Mouse (Mus musculus) lung, adult 2 months (tissue): ENCODE data around the gene Hepacam2. TPM values are rescaled to one million over a fixed set of nuclear protein-coding genes. Genes with fewer than 3 reads are reported as not detected.

Experiments used
- DNase-seq: peaks from one replicate; pipeline ENCODE4 v3.0.0; 2022
- H3K4me1 ChIP-seq: fragments of 200-500 bp; 2 replicates; pipeline ENCODE4 v1.6.1; 2011; ENCODE audit warnings: low read length; ENCODE audit not compliant: control insufficient read depth, insufficient read depth
- H3K4me3 ChIP-seq: fragments of 200-500 bp; replicated peaks from 2 replicates; pipeline ENCODE3; 2011; ENCODE audit warnings: low read depth, mild to moderate bottlenecking, control low read depth, low read length; ENCODE audit errors: extremely low read depth
- CTCF ChIP-seq: fragments of 200-500 bp; IDR thresholded peaks from 2 replicates; pipeline ENCODE4 v1.5.1; 2011; ENCODE audit warnings: mild to moderate bottlenecking, low read length, control low read depth; ENCODE audit not compliant: insufficient read depth
- POLR2A ChIP-seq: fragments of 200-500 bp; IDR thresholded peaks from 2 replicates; pipeline ENCODE4 v1.6.1; 2011; ENCODE audit warnings: low read depth, mild to moderate bottlenecking, control low read depth, low read length, borderline replicate concordance; ENCODE audit errors: extremely low read depth
- WGBS: fragments of 180-500 bp; shearing (Covaris S2); methylation state at CpG from one replicate; pipeline ENCODE4 v1.1.7; 2018; 5-methylcytosine and 5-hydroxymethylcytosine counted together
- polyA plus RNA-seq: library from polyadenylated mRNA; depleted of rRNA; stranded (reverse); fragments of >200 nt; gene quantifications from 2 replicates; pipeline ENCODE4 v1.2.3, GENCODE M21; 2012

The Hepacam2 gene
- polyA plus RNA-seq, 1 experiment, result 5.8 TPM

GRCm38 (mm10) chr6:3507078-3507477 is 9.0 kb upstream of the Hepacam2 start:
- TF ChIP-seq CTCF (no peak), POLR2A (no peak)
- Histone ChIP-seq H3K4me1 (no peaks in the 10 kb centered on the region), H3K4me3 (no peak overlapping the region)
- WGBS, result 54% methylated on average over 4 of the region's 4 CpGs
- no peak for DNase-seq

GRCm38 (mm10) chr6:3505289-3505688 is 7.2 kb upstream of the Hepacam2 start:
- no peak for DNase-seq
- H3K4me3 ChIP-seq, result no peak overlapping the region
- TF ChIP-seq POLR2A, result no peak
- no peak for TF ChIP-seq CTCF
- H3K4me1 ChIP-seq, result no peaks in the 10 kb centered on the region
- 87% methylated on average over 5 of the region's 5 CpGs for WGBS

GRCm38 (mm10) chr6:3500286-3500685 is 2.2 kb upstream of the Hepacam2 start:
- Histone ChIP-seq H3K4me1 (no peaks in the 10 kb centered on the region), H3K4me3 (no peak overlapping the region)
- whole genome bisulfite sequencing, result 77% methylated on average over 3 of the region's 3 CpGs
- DNase-seq, result no peak
- no peak for TF ChIP-seq CTCF
- TF ChIP-seq POLR2A, result no peak

DNA sequence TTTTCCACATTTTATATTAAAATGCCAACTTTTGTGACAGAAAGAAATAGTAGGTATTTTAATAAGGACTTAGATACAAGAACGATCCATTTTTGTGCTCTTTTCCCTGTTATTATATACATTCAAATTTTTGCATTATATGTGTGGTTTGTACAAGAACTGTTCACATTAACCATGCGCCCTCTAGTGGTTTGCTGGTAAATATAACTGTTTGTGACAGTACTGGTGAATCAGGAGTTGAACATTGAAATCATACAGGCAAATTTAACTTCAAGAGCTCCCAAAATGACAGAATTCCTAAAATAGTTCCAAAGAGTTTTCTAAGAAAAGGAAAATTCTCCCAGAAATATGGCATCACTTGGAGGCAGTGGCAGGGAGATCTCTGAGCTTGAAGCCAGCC is 1.9 kb downstream of the Hepacam2 start:
- TF ChIP-seq POLR2A (no peak), CTCF (no peak)
- Histone ChIP-seq H3K4me1 (no peaks in the 10 kb centered on the region), H3K4me3 (no peak overlapping the region)
- DNase-seq, result no peak
- WGBS, result 2% methylated on average over 2 of the region's 2 CpGs

DNA sequence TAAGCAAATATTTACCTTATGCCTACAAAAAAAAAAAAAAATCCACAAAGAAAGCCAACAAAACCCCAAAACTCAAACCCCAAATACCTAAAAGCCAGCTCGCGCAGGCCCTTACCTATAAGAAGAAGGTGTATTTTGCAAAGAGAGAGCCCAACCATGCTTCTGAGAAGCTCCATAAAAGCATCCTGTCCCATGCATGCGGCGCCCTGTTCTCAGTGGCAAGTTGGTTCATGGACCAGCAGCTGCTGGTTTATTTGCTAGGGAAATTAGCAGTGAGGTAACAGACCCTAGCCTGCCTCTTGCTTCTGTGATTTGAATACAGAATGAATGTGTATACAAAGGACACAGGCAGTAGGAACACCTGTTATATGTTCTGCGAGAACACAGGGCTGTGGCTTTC is 3.8 kb downstream of the Hepacam2 start:
- WGBS, result 64% methylated on average over 5 of the region's 5 CpGs
- no peak overlapping the region for H3K4me3 ChIP-seq
- TF ChIP-seq CTCF (no peak), POLR2A (no peak)
- DNase-seq, result no peak
- no peaks in the 10 kb centered on the region for H3K4me1 ChIP-seq

DNA sequence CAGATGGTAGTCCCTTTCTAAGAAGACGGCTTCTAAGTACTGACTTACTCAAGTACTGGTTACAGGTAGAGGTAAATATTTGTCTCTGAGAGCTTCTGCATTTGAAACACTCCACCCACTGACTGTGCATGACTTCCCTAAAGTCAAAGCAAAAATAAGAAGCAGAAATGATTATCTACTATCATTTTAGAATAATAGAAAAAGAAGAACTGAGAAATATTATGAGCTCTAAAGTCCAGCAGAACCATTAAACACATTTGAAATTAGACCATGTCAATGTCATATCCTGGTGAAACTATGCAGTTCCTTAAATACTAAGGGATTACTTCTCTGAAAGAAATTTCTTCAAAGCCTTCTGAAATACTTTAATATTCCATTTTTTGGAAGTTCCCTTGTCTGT is 10.7 kb downstream of the Hepacam2 start:
- DNase-seq, result no peak
- H3K4me3 ChIP-seq, result no peak overlapping the region
- WGBS, result 60% methylated on average over 1 of the region's 1 CpGs
- H3K4me1 ChIP-seq, result no peaks in the 10 kb centered on the region; the same call in 1 of the 2 replicates
- TF ChIP-seq POLR2A (no peak), CTCF (no peak)

- H3K4me3 ChIP-seq, result no peak overlapping the region
- no peaks in the 10 kb centered on the region; the same call in 1 of the 2 replicates for H3K4me1 ChIP-seq
- WGBS, result 65% methylated on average over 3 of the region's 3 CpGs
- DNase-seq, result no peak
- TF ChIP-seq CTCF, result no peak
- TF ChIP-seq POLR2A, result no peak
These were observed 13.0 kb downstream of the Hepacam2 start for GRCm38 (mm10) chr6:3485133-3485532.

- no peak for DNase-seq
- TF ChIP-seq CTCF (no peak), POLR2A (no peak)
- no peak overlapping the region for H3K4me3 ChIP-seq
- H3K4me1 ChIP-seq, result no peaks in the 10 kb centered on the region
- WGBS, result 43% methylated on average over 3 of the region's 3 CpGs
These were observed 16.4 kb downstream of the Hepacam2 start for GRCm38 (mm10) chr6:3481705-3482104.

DNA sequence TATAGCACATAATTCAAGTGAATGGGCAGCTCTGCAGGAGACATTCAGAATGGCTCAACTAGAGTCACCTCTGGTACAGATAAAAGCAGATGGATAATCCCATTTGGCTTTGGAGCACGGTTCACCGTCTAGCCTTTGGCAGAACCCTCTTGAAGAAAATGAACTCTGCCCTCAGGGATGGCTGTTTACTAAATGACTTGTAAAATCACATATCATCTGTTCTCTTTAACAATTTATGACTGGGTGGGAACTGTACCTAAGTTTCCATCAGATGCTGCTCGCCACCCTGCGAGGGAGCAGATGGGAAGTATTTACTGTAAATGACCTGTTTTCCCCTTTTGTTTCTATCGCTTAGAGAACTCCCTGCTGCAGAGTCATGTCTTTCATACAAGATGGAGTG is 18.2 kb downstream of the Hepacam2 start:
- H3K4me3 ChIP-seq, result no peak overlapping the region
- H3K4me1 ChIP-seq, result no peaks in the 10 kb centered on the region
- TF ChIP-seq POLR2A (no peak), CTCF (no peak)
- 64% methylated on average over 5 of the region's 5 CpGs for WGBS
- no peak for DNase-seq

DNA sequence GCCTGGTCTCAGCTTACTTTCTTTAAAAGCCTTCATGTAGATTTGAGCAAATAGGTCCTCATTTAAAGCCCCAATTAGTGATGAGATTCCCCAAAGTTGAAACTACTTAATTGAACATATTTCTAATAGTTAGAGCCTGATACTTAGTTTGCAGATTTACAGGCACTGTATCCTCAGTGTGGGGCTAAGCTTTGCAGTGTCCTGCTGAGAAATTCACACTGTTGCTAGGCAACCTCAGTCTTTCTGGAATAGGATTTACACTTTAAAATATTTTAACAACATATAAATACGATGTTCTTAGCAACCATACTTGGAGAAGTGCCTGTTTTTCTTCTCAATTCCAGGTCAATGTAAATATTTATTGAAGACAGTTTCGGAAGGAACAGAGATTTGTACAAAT is 21.8 kb downstream of the Hepacam2 start:
- TF ChIP-seq CTCF, result no peak
- TF ChIP-seq POLR2A, result no peak
- DNase-seq, result no peak
- H3K4me3 ChIP-seq, result no peak overlapping the region
- WGBS, result 38% methylated on average over 2 of the region's 2 CpGs
- H3K4me1 ChIP-seq, result no peaks in the 10 kb centered on the region
